Mouse (Mus musculus) limb, embryonic 11.5 days (tissue): ENCODE data around the gene Ncoa7. TPM values are rescaled to one million over a fixed set of nuclear protein-coding genes. Genes with fewer than 3 reads are reported as not detected.

Source experiments
- ATAC-seq: fragments of 200-750 bp; cut with Nextera tagmentation; 2 replicates; pipeline ENCODE4 v1.8.0; 2017; ENCODE audit warnings: low read depth; ENCODE audit not compliant: insufficient number of reproducible peaks, low FRiP score, low TSS enrichment
- DNase-seq: peaks from one replicate; pipeline ENCODE4 v3.0.0-alpha.2; 2015; ENCODE audit warnings: low spot score
- H3K27ac ChIP-seq: fragments of 300-500 bp; sonication (generic); replicated peaks from 2 replicates; pipeline ENCODE4 v1.5.1; 2014; ENCODE audit warnings: low read depth, mild to moderate bottlenecking, low read length
- H3K27me3 ChIP-seq: fragments of 300-500 bp; sonication (generic); 2 replicates; pipeline ENCODE4 v1.6.1; 2014; ENCODE audit warnings: mild to moderate bottlenecking, low read length, mixed read lengths; ENCODE audit not compliant: control insufficient read depth, insufficient read depth
- H3K36me3 ChIP-seq: fragments of 300-500 bp; sonication (generic); 2 replicates; pipeline ENCODE4 v1.6.1; 2014; ENCODE audit warnings: mild to moderate bottlenecking, low read length, moderate library complexity, mixed read lengths; ENCODE audit not compliant: control insufficient read depth, insufficient read depth
- H3K4me1 ChIP-seq: fragments of 300-500 bp; sonication (generic); 2 replicates; pipeline ENCODE4 v1.6.1; 2014; ENCODE audit warnings: low read length, mixed read lengths; ENCODE audit not compliant: control insufficient read depth, insufficient read depth
- H3K4me2 ChIP-seq: fragments of 300-500 bp; sonication (generic); 2 replicates; pipeline ENCODE4 v1.6.1; 2014; ENCODE audit warnings: low read depth, mild to moderate bottlenecking, moderate library complexity; ENCODE audit not compliant: severe bottlenecking
- H3K4me3 ChIP-seq: fragments of 300-500 bp; sonication (generic); 2 replicates; pipeline ENCODE4 v1.5.1; 2014; ENCODE audit warnings: low read depth, low read length
- H3K9ac ChIP-seq: fragments of 300-500 bp; sonication (generic); 2 replicates; pipeline ENCODE4 v1.6.1; 2014; ENCODE audit warnings: mild to moderate bottlenecking, low read length
- H3K9me3 ChIP-seq: fragments of 300-500 bp; sonication (generic); 2 replicates; pipeline ENCODE4 v1.6.1; 2016; ENCODE audit warnings: low read length; ENCODE audit not compliant: control insufficient read depth
- WGBS: fragments of 180-500 bp; shearing (Covaris S2); extraction: QIAGEN DNeasy Blood & Tissue Kit; methylation state at CpG from one replicate; pipeline ENCODE4 v1.1.7; 2014; 5-methylcytosine and 5-hydroxymethylcytosine counted together
- polyA plus RNA-seq: library from polyadenylated mRNA; unstranded; fragments of >200 nt; fragmentation: Nextera tagmentation; extraction: Ambion mirVana; gene quantifications from 2 replicates; pipeline ENCODE4 v1.2.1, GENCODE M21; 2014

The Ncoa7 gene
- polyA plus RNA-seq, 1 experiment from 2014 or later = 9.4 TPM

DNA sequence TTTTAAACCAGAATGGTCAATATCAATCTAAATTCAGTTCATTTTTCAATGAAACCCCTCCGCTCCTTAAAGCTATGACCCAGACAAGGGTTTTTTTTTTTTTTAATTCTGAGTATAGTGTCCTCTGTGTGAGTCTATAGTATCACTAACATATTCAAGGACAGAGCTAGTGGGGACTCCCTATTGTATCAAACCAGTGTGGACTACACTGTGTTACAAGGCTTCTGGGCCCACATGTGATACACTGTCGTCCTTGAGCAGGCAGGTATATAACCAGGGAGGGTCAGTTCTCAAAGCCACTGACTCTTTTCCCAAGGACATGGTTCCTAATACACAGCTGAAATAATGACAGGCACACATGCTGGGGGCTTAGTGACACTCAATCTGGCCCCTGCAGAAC lies 27.1 kb downstream of the Ncoa7 start:
- Histone ChIP-seq H3K27me3 (no peaks in the 10 kb centered on the region), H3K4me1 (no peaks in the 10 kb centered on the region), H3K36me3 (no peaks in the 10 kb centered on the region), H3K4me2 (no peak overlapping the region), H3K9me3 (no peaks in the 10 kb centered on the region), H3K27ac (no peak overlapping the region), H3K4me3 (no peak overlapping the region), H3K9ac (no peak overlapping the region)
- WGBS = 91% methylated on average over 2 of the region's 2 CpGs
- no peak for DNase-seq
- ATAC-seq = no peak

DNA sequence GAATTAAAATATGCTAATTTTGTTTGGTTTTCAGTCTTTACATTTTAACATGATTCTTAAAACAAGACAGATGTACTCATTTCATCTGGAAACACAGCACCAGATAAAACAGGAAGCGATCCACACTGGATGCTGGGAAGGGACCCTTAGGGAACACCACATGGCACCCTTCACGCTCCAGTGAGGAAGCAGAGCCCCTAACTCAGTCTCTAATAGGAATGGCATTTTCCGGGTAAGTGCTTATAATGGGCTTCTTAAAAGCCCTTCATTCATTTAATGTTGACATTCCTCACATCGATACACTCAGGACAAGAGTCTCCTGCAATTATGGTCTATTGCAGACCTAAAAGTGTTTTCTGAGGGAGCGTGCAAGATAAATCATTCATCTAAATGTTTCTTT lies 27.6 kb downstream of the Ncoa7 start:
- WGBS = 82% methylated on average over 5 of the region's 5 CpGs
- ATAC-seq (no peak), DNase-seq (no peak)
- Histone ChIP-seq H3K36me3 (no peaks in the 10 kb centered on the region), H3K4me1 (no peaks in the 10 kb centered on the region), H3K27ac (no peak overlapping the region), H3K9ac (no peak overlapping the region), H3K27me3 (no peaks in the 10 kb centered on the region), H3K4me2 (no peak overlapping the region), H3K9me3 (no peaks in the 10 kb centered on the region), H3K4me3 (no peak overlapping the region)

DNA sequence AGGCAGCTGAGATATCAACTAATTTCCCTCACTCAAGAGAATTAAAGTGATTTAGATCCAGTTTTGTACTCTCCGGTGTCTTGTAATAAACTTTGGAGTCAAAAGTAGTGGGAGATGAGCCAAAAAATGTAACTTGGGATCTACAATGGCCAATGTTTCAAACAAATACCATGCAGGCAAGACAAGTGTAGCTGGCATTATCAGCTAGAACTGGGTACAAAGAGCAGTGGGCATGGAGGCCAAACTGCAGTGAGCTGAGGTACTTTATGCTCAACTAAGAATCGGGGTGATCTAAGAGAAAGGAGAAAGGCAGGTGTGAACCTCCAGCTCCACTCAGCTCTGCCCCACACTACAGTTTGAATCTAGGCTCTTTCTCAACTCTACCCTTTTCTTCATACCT lies 28.7 kb downstream of the Ncoa7 start:
- H3K9me3 ChIP-seq = no peaks in the 10 kb centered on the region
- H3K27ac ChIP-seq = no peak overlapping the region
- ATAC-seq (no peak), DNase-seq (no peak)
- H3K9ac ChIP-seq = no peak overlapping the region
- no peaks in the 10 kb centered on the region for H3K4me1 ChIP-seq
- WGBS = 88% methylated on average over 2 of the region's 2 CpGs
- no peaks in the 10 kb centered on the region for H3K36me3 ChIP-seq
- H3K4me3 ChIP-seq = no peak overlapping the region
- H3K27me3 ChIP-seq = no peaks in the 10 kb centered on the region
- H3K4me2 ChIP-seq = no peak overlapping the region

DNA sequence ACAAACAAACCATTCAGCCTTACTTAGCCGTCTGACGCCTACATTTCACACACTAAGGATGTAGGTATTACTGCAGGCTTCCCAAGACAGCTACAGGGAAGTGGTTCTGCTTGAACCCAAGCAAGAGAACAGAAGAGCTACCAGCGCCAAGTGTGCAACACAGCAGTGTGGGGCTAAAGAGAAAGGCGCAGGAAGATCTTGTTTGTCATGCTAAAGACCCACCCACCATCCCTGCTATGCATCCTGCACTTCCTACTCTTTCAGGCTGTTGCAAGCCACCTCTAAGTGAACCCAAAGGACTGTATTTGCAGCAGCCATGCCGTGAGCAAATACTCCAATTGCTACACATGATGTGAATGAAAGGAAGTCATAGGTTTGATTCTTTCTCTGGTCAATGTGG lies 29.9 kb downstream of the Ncoa7 start:
- no peaks in the 10 kb centered on the region for H3K4me1 ChIP-seq
- 72% methylated on average over 5 of the region's 5 CpGs for WGBS
- DNase-seq (no peak), ATAC-seq (no peak)
- H3K4me3 ChIP-seq = no peak overlapping the region
- H3K36me3 ChIP-seq = no peaks in the 10 kb centered on the region
- H3K4me2 ChIP-seq = no peak overlapping the region
- H3K9ac ChIP-seq = no peak overlapping the region
- H3K9me3 ChIP-seq = no peaks in the 10 kb centered on the region
- no peaks in the 10 kb centered on the region for H3K27me3 ChIP-seq
- no peak overlapping the region for H3K27ac ChIP-seq

DNA sequence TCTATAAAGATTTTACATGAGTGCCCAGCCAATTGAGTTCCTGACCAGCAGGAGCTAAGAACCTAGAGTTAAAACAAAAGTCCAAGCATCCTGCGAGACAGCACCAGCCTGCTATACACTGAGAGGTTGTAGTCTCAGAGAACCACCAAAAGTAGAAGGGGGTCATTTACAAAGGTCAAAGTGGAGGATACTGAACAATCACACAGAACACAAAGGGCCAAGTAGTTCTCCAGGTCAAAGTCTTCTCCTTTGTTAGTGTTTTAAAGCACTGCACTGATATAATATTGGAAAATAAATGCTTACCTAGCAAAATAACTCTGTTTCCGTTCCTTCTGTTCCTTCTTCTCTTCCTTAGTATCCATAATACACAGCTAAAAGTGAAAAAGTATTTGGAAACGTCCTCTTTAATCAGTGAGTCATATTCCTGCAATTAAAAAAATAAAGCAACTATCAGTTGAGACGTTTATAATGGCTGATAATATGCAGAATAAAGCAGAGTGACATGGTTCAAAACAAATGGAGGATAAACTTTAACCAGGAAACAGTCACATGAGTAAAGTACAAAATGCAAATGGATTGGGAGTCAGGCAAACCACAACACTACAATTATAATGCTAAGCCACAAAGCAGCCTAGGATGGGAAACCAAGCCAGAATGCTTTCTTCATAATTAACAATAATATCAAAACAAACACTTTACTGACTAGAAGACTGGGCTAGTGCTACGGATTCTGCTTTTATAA lies 31.5 kb downstream of the Ncoa7 start:
- Histone ChIP-seq H3K36me3 (no peaks in the 10 kb centered on the region), H3K9me3 (no peaks in the 10 kb centered on the region), H3K9ac (no peak overlapping the region), H3K4me2 (no peak overlapping the region), H3K4me3 (no peak overlapping the region), H3K4me1 (no peaks in the 10 kb centered on the region), H3K27ac (no peak overlapping the region), H3K27me3 (no peaks in the 10 kb centered on the region)
- 83% methylated on average over 5 of the region's 5 CpGs for WGBS
- no peak for DNase-seq
- no peak for ATAC-seq

DNA sequence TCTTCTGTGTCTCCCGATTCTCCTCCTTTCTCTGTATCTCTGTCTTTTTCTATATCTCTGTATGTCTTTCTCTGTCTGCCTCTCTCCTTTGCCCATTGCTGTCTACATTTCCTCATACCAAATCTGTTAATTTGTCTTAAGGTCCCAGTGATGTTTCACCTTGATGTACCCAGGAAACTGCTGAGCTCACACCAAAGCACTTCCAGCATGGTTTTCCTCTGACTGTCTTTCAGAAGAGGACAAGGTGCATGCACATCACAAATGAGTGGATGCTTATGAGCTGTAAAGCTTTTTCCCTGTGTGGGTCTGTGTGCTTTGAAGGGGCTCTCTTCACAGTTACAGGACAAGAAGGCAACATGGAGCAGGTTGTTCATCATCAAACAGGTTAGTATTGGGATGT lies 34.3 kb downstream of the Ncoa7 start:
- whole genome bisulfite sequencing = 93% methylated on average over 1 of the region's 1 CpGs
- Histone ChIP-seq H3K9me3 (no peaks in the 10 kb centered on the region), H3K9ac (no peak overlapping the region), H3K4me1 (no peaks in the 10 kb centered on the region), H3K36me3 (no peaks in the 10 kb centered on the region), H3K27me3 (no peaks in the 10 kb centered on the region), H3K27ac (no peak overlapping the region), H3K4me3 (no peak overlapping the region), H3K4me2 (no peak overlapping the region)
- DNase-seq (no peak), ATAC-seq (no peak)

DNA sequence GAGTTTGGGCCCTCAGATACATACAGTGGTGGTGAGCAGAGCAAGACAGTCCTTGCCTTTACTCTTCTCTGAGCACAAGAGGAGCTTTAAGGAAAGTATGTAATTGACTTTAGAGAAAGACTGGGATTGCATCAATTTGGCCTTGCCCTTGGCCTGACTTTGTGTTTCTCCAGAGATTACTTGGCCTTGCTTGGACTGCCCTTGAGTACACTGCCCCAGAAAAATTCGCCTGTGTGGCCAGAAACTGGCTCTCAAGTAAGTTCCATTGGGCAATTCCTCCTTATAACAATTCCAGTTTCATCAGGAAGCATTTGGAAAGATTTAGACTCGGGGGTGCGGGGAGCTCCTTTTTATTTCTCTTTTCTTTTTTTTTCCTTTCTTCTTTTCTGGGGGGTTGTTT lies 34.9 kb downstream of the Ncoa7 start:
- DNase-seq (no peak), ATAC-seq (no peak)
- Histone ChIP-seq H3K4me2 (no peak overlapping the region), H3K27me3 (no peaks in the 10 kb centered on the region), H3K27ac (no peak overlapping the region), H3K9ac (no peak overlapping the region), H3K4me1 (no peaks in the 10 kb centered on the region), H3K4me3 (no peak overlapping the region), H3K9me3 (no peaks in the 10 kb centered on the region), H3K36me3 (no peaks in the 10 kb centered on the region)
- WGBS = 85% methylated on average over 3 of the region's 3 CpGs

DNA sequence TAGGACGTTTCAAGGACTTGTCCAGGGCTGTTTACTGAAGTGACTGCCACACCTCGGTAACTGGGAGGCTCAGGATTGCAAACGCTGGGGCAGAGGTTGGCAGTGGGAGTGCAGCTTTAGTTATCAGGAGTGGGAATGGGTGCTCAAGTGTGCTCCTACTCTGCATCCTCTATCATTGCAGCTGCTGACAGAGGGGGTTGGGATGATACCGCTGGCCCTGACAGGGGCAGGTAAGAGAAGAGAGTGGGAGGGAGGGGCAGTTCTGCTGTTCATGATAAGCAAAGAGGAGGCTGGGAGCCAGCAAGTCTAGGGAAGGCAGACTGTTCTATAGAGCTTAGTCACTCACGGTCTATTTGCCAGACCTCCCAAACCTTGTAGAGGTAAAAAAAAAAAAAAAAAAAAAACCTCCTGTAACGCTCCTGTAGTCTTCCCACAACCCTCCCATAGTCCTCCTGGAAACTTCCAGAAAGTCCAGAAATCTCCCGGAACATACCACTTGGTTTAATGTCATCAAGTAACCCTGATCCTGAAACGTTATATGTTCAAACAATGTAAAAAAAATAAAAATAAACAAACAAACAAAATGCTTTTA lies 39.9 kb downstream of the Ncoa7 start:
- DNase-seq (no peak), ATAC-seq (no peak)
- Histone ChIP-seq H3K27me3 (no peaks in the 10 kb centered on the region), H3K27ac (no peak overlapping the region), H3K4me2 (no peak overlapping the region), H3K4me1 (no peaks in the 10 kb centered on the region), H3K4me3 (no peak overlapping the region), H3K9ac (no peak overlapping the region), H3K9me3 (no peaks in the 10 kb centered on the region), H3K36me3 (no peaks in the 10 kb centered on the region)
- WGBS = 87% methylated on average over 8 of the region's 8 CpGs
